Mouse (Mus musculus) kidney, embryonic 16.5 days (tissue): Measurements from ENCODE around the gene Shd. TPM values are rescaled to one million over a fixed set of nuclear protein-coding genes. Genes with fewer than 3 reads are reported as not detected.
A peak's percentile ranks its signal among the peaks of the same experiment; 100 is the strongest.

ENCODE experiments used
- ATAC-seq: fragments of 200-750 bp; cut with Nextera tagmentation; 2 replicates; pipeline ENCODE4 v1.8.0; 2017; ENCODE audit warnings: moderate TSS enrichment; ENCODE audit not compliant: low FRiP score, low TSS enrichment
- H3K27ac ChIP-seq: fragments of 300-500 bp; sonication (generic); 2 replicates; pipeline ENCODE4 v1.5.1; 2014; ENCODE audit warnings: low read length
- H3K27me3 ChIP-seq: fragments of 300-500 bp; sonication (generic); 2 replicates; pipeline ENCODE4 v1.6.1; 2014; ENCODE audit warnings: low read length, control low read depth, mixed read lengths; ENCODE audit not compliant: insufficient read depth
- H3K36me3 ChIP-seq: fragments of 300-500 bp; sonication (generic); 2 replicates; pipeline ENCODE4 v1.6.1; 2014; ENCODE audit warnings: low read length, control low read depth, mixed read lengths; ENCODE audit not compliant: insufficient read depth
- H3K4me1 ChIP-seq: fragments of 300-500 bp; sonication (generic); 2 replicates; pipeline ENCODE4 v1.6.1; 2014; ENCODE audit warnings: low read length, control low read depth, mixed read lengths; ENCODE audit not compliant: insufficient read depth
- H3K4me2 ChIP-seq: fragments of 300-500 bp; sonication (generic); replicated peaks from 2 replicates; pipeline ENCODE4 v1.6.1; 2014; ENCODE audit warnings: low read depth, low read length
- H3K4me3 ChIP-seq: fragments of 300-500 bp; sonication (generic); 2 replicates; pipeline ENCODE4 v1.5.1; 2014; ENCODE audit warnings: mild to moderate bottlenecking, low read length
- H3K9ac ChIP-seq: fragments of 300-500 bp; sonication (generic); replicated peaks from 2 replicates; pipeline ENCODE4 v1.6.1; 2014; ENCODE audit warnings: low read length
- H3K9me3 ChIP-seq: fragments of 300-500 bp; sonication (generic); 2 replicates; pipeline ENCODE4 v1.6.1; 2016; ENCODE audit warnings: low read length, control low read depth
- WGBS: fragments of 180-500 bp; shearing (Covaris S2); extraction: QIAGEN DNeasy Blood & Tissue Kit; methylation state at CpG from one replicate; pipeline ENCODE4 v1.1.7; 2014; 5-methylcytosine and 5-hydroxymethylcytosine counted together
- polyA plus RNA-seq: library from polyadenylated mRNA; unstranded; fragments of >200 nt; fragmentation: Nextera tagmentation; extraction: Ambion mirVana; gene quantifications from 2 replicates; pipeline ENCODE4 v1.2.1, GENCODE M21; 2015

The Shd gene
- polyA plus RNA-seq, 1 experiment from 2014 or later: 41.6 TPM

DNA sequence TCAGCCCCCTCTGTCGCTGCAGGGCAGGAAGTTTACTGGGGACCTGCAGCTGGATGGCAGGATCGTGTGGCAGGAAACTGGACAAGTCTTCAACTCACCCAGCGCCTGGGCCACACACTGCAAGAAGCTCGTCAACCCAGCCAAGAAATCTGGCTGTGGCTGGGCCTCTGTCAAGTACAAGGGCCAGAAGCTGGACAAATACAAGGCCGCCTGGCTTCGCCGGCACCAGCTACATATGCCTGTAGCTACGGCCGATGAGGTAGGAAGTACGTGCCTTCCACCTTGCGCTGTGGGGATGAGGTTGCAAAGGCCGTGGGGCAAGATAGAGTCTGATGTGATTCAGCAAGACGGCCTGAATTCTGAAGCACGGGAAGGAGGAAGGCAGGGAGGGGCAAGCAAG, 40.0 kb downstream of the Shd start:
- Histone ChIP-seq H3K9me3 (no peaks in the 10 kb centered on the region), H3K4me2 (peak overlapping the region; percentile 74), H3K4me3 (peak overlapping the region; percentile 90), H3K27ac (no peak overlapping the region), H3K4me1 (peaks cover 26% of the 10 kb centered on the region), H3K36me3 (peaks cover 37% of the 10 kb centered on the region), H3K9ac (peak overlapping the region; percentile 83), H3K27me3 (no peaks in the 10 kb centered on the region)
- no peak for ATAC-seq
- 65% methylated on average over 14 of the region's 14 CpGs for WGBS

DNA sequence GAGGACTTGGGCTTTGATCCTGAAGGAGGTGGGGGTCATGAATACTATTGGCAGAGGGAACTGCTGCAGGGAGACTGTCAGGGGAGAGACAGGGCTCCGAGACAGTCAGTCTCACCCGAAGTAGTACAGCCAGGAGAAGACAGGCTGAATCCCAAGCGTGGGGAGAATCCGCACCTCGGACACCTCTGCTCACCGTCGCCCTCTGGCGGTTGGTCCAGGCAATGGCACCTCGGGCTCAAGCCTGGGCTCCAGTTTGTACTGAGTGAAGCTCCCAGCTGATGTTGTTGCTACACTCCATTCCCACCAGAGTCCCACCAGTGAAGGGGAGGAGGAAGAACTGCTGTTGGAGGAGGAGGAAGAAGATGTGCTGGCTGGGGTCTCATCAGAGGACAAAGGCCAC, 40.4 kb downstream of the Shd start:
- H3K4me3 ChIP-seq: no peak overlapping the region
- ATAC-seq: no peak
- no peak overlapping the region for H3K9ac ChIP-seq
- H3K4me1 ChIP-seq: peaks cover 26% of the 10 kb centered on the region
- no peaks in the 10 kb centered on the region for H3K9me3 ChIP-seq
- peaks cover 41% of the 10 kb centered on the region for H3K36me3 ChIP-seq
- peak overlapping the region; percentile 74 for H3K4me2 ChIP-seq
- H3K27me3 ChIP-seq: no peaks in the 10 kb centered on the region
- 4% methylated on average over 9 of the region's 9 CpGs for WGBS
- no peak overlapping the region for H3K27ac ChIP-seq

- H3K27ac ChIP-seq: no peak overlapping the region
- H3K9ac ChIP-seq: no peak overlapping the region
- H3K4me1 ChIP-seq: peaks cover 26% of the 10 kb centered on the region
- 83% methylated on average over 7 of the region's 7 CpGs for WGBS
- H3K36me3 ChIP-seq: peaks cover 49% of the 10 kb centered on the region
- H3K27me3 ChIP-seq: no peaks in the 10 kb centered on the region
- no peak overlapping the region for H3K4me3 ChIP-seq
- no peaks in the 10 kb centered on the region for H3K9me3 ChIP-seq
- no peak overlapping the region for H3K4me2 ChIP-seq
- no peak for ATAC-seq
Measured at GRCm38 (mm10) chr17:56011441-56011840, 41.2 kb downstream of the Shd start.

DNA sequence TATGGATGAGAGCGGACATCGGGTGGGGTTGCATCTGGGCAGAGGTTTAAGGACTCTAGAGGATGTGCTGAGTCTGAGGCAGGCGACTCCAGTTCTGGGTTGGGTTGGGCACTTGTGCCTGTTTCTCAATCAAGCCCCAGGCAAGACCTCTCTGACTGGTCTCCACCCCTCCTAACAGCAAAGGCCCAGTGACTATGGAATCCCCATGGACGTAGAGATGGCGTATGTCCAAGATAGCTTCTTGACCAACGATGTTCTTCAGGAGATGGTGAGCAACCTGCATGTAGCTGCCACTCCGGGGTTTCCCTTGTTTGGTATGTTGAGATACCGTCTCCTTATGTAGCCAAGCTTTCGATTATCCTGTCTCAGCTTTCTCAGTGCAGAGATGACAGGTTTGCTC, 45.0 kb downstream of the Shd start:
- Histone ChIP-seq H3K4me1 (peaks cover 7% of the 10 kb centered on the region), H3K27me3 (no peaks in the 10 kb centered on the region), H3K4me2 (no peak overlapping the region), H3K4me3 (no peak overlapping the region), H3K9me3 (no peaks in the 10 kb centered on the region), H3K27ac (no peak overlapping the region), H3K9ac (no peak overlapping the region), H3K36me3 (peaks cover 81% of the 10 kb centered on the region)
- ATAC-seq: no peak
- 90% methylated on average over 9 of the region's 9 CpGs for WGBS

GRCm38 (mm10) chr17:56016382-56016781, 46.1 kb downstream of the Shd start:
- Histone ChIP-seq H3K9me3 (no peaks in the 10 kb centered on the region), H3K4me2 (no peak overlapping the region), H3K4me1 (no peaks in the 10 kb centered on the region), H3K36me3 (peaks cover 82% of the 10 kb centered on the region), H3K9ac (no peak overlapping the region), H3K27me3 (no peaks in the 10 kb centered on the region), H3K4me3 (no peak overlapping the region), H3K27ac (no peak overlapping the region)
- no peak for ATAC-seq
- 87% methylated on average over 8 of the region's 8 CpGs for WGBS

DNA sequence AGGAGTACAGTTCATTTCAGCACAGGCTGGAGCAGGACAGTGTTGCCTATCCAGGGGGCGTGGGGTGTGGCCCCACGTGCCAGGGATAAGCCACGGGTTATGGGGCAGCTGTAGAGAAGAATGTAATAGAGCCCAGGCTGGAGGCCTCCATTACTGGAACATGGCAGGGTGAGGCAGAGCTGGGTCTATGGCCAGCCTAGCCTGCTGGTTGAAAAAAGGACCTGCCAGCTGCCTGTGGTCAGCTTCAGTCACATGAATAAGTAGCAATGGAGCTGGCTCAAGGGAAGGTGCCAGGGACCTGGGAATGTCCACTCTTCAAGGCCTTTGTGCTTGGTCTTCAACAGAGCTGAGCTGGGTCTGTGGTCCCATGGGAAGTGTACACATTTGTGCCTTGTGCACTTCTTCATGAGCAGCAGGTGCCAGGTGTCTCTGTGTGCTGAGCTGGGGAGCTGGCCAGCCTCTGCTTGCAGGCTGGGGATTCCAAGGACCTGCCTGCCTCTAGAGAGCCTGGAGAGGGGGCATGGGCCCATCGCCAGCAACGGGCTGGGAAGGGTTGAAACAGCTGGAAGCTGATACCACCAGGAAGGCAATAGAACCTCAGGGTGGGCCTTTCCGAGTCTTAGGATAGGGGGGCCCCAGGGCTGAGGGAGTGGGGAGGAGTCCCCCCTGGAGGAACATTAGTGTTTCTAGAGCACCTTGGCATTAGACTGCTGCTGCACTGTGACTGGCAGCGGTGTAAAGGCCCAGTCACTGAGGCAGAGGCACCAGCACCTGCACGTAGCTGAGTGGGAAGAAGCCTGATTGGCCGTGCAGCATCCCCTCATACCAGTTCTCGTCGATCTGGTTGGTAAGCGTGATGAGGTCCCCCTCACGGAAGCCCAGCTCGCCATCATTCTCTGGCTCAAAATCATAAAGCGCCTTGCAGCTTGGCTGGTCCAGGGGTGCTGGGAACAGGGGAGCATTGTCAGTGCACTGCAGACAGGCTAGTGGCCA, 46.8 kb downstream of the Shd start:
- no peak for ATAC-seq
- 79% methylated on average over 15 of the region's 15 CpGs for WGBS
- Histone ChIP-seq H3K4me2 (no peak overlapping the region), H3K4me1 (no peaks in the 10 kb centered on the region), H3K9me3 (no peaks in the 10 kb centered on the region), H3K4me3 (no peak overlapping the region), H3K27me3 (no peaks in the 10 kb centered on the region), H3K36me3 (peaks cover 75% of the 10 kb centered on the region), H3K27ac (no peak overlapping the region), H3K9ac (no peak overlapping the region)

DNA sequence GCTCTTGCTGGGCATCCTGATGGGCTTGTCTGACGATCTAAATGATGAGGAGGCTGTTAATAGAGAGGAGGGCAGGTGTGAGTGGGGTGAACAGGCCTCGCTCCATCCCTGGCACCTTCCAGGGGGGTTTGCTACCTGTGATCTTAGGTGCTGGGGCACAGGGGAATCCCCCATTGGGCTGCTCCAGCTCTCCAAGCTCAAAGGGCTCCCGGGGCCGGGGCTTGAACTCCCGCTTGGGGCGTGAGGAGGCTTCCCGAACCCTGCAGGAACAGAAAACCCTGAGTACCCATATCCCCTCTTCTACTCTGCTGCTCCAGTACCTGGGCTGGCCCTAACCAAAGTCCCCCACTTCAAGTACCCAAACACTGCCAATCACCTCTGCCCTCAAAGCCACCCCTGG, 47.6 kb downstream of the Shd start:
- H3K4me2 ChIP-seq: no peak overlapping the region
- no peaks in the 10 kb centered on the region for H3K27me3 ChIP-seq
- no peak overlapping the region for H3K27ac ChIP-seq
- H3K9me3 ChIP-seq: no peaks in the 10 kb centered on the region
- peaks cover 6% of the 10 kb centered on the region; the same call in 1 of the 2 replicates for H3K4me1 ChIP-seq
- no peak overlapping the region for H3K9ac ChIP-seq
- no peak overlapping the region for H3K4me3 ChIP-seq
- no peak for ATAC-seq
- H3K36me3 ChIP-seq: peaks cover 70% of the 10 kb centered on the region
- 89% methylated on average over 7 of the region's 7 CpGs for WGBS

- 69% methylated on average over 20 of the region's 20 CpGs for WGBS
- no peak overlapping the region for H3K4me3 ChIP-seq
- H3K4me1 ChIP-seq: peaks cover 8% of the 10 kb centered on the region; the same call in 1 of the 2 replicates
- no peaks in the 10 kb centered on the region for H3K9me3 ChIP-seq
- H3K36me3 ChIP-seq: peaks cover 64% of the 10 kb centered on the region
- H3K27me3 ChIP-seq: no peaks in the 10 kb centered on the region
- no peak overlapping the region for H3K27ac ChIP-seq
- peak; percentile 44; the same call in 1 of the 2 replicates for ATAC-seq
- no peak overlapping the region for H3K4me2 ChIP-seq
- H3K9ac ChIP-seq: no peak overlapping the region
Measured at GRCm38 (mm10) chr17:56018347-56019131, 48.3 kb downstream of the Shd start.

DNA sequence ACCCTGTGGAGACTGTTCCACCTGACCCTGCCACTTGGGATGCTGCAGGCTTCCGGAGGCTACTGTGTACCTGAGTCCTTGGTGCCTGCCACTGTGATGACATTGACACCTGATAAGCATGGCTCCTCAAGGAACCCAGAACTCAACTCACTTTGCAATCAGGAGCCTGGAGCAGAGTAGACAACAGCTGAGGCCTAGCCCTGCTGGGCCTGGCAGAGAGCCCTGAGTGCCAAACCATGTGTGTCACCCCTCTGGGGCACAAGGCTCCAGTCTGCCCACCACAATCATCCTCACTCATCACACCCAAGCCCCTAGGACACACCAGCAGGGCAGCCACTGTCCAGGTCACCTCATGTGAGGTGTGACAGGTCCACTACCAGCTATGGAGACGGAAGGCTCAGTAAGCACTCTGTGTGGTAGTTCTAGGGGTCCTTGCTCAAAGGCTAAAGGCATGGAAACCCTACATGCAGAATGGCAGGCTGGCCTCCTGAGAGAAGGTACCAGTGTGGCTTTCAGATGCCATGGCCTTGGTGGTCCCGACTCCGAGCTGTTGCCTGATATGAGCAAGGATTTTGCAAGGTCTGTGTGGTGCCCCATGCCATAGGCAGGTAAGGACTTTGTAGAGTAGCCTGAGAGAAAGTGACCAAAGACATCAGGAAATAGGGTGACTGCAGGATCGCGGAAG, 50.3 kb downstream of the Shd start:
- no peak overlapping the region for H3K9ac ChIP-seq
- no peak overlapping the region for H3K27ac ChIP-seq
- peaks cover 49% of the 10 kb centered on the region for H3K36me3 ChIP-seq
- H3K4me2 ChIP-seq: no peak overlapping the region
- H3K4me1 ChIP-seq: peaks cover 20% of the 10 kb centered on the region; the same call in 1 of the 2 replicates
- ATAC-seq: no peak
- no peak overlapping the region for H3K4me3 ChIP-seq
- H3K9me3 ChIP-seq: no peaks in the 10 kb centered on the region
- 93% methylated on average over 6 of the region's 6 CpGs for WGBS
- no peaks in the 10 kb centered on the region for H3K27me3 ChIP-seq
